Mouse (Mus musculus): ENCODE results near the gene Vps26c. TPM values are rescaled to one million over a fixed set of nuclear protein-coding genes. Genes with fewer than 3 reads are reported as not detected.

Vps26c gene
- polyA plus RNA-seq, 1 experiment from 2014 or later, result 39.3 TPM

- H3K4me1 ChIP-seq (replicated peaks; ENCODE audit: control insufficient read depth, insufficient read depth, low read length), result peaks cover 23% of the 10 kb centered on the region
- peak; percentile 89 for ATAC-seq (replicated peaks; ENCODE audit: low FRiP score)
Measured at GRCm38 (mm10) chr16:94569229-94570176, 42.9 kb upstream of the Vps26c start, which contains the start of gene Dyrk1a. TSS of gene Dyrk1a (plus strand) at chr16:94570010.

GRCm38 (mm10) chr16:94568335-94569228 is 42.0 kb upstream of the Vps26c start:
- Histone ChIP-seq H3K27ac (ENCODE audit: low read depth, low read length) (peak overlapping the region; percentile 100), H3K9me3 (ENCODE audit: control insufficient read depth, low read length) (no peaks in the 10 kb centered on the region), H3K4me2 (peak overlapping the region; percentile 70), H3K4me1 (replicated peaks; ENCODE audit: control insufficient read depth, insufficient read depth, low read length) (peaks cover 20% of the 10 kb centered on the region), H3K4me3 (ENCODE audit: low read depth, low read length) (peak overlapping the region; percentile 99), H3K36me3 (ENCODE audit: control insufficient read depth, insufficient read depth, low read length) (no peaks in the 10 kb centered on the region), H3K9ac (ENCODE audit: low read depth, low read length) (peak overlapping the region; percentile 99), H3K27me3 (replicated peaks; ENCODE audit: control insufficient read depth, insufficient read depth, low read length) (no peaks in the 10 kb centered on the region)
- 2% methylated on average over 51 of the region's 53 CpGs for WGBS
- DNase-seq (ENCODE audit: low spot score), result peak; percentile 83
- peak; percentile 69; the same call in 1 of the 2 replicates for ATAC-seq (replicated peaks; ENCODE audit: low FRiP score)

More at GRCm38 (mm10) chr16:94569229-94570176, 42.9 kb upstream of the Vps26c start, which contains the start of gene Dyrk1a:
- peak; percentile 97 for DNase-seq (ENCODE audit: low spot score)
- Histone ChIP-seq H3K27ac (ENCODE audit: low read depth, low read length) (peak within 1 kb of the TSS; percentile 100), H3K9me3 (ENCODE audit: control insufficient read depth, low read length) (no peaks in the 10 kb centered on the region), H3K9ac (ENCODE audit: low read depth, low read length) (peak within 1 kb of the TSS; percentile 99), H3K4me2 (peak within 1 kb of the TSS; percentile 80), H3K27me3 (replicated peaks; ENCODE audit: control insufficient read depth, insufficient read depth, low read length) (no peaks in the 10 kb centered on the region), H3K36me3 (ENCODE audit: control insufficient read depth, insufficient read depth, low read length) (no peaks in the 10 kb centered on the region), H3K4me3 (ENCODE audit: low read depth, low read length) (peak within 1 kb of the TSS; percentile 99)
- WGBS, result under 1% methylated on average over 125 of the region's 133 CpGs

DNA sequence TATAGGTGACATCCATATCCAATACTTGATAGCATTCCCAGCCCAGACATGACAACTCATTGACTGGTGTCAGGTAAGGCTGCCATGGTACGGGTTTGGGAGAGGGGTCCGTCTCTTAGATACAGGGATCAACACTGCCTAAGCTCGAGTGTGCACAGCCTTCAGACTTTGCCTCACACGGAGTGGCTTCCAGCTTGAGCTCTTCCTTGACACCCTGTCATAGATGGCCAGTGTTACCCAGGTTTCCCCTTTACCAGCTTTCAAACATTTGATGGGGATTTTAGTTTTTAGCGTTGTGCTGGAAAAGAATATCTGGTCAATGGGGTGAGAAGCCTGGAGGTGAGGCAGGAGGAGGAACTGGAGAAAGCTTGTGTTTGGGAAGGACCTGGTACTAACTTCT is 41.1 kb upstream of the Vps26c start:
- peak overlapping the region; percentile 70 for H3K4me2 ChIP-seq
- H3K27ac ChIP-seq (ENCODE audit: low read depth, low read length), result no peak overlapping the region
- WGBS, result 65% methylated on average over 5 of the region's 5 CpGs
- peaks cover 14% of the 10 kb centered on the region for H3K4me1 ChIP-seq (replicated peaks; ENCODE audit: control insufficient read depth, insufficient read depth, low read length)
- peak overlapping the region; percentile 99; the same call in 1 of the 2 replicates for H3K9ac ChIP-seq (ENCODE audit: low read depth, low read length)
- H3K36me3 ChIP-seq (ENCODE audit: control insufficient read depth, insufficient read depth, low read length), result no peaks in the 10 kb centered on the region
- H3K9me3 ChIP-seq (ENCODE audit: control insufficient read depth, low read length), result no peaks in the 10 kb centered on the region
- no peaks in the 10 kb centered on the region for H3K27me3 ChIP-seq (replicated peaks; ENCODE audit: control insufficient read depth, insufficient read depth, low read length)
- ATAC-seq (replicated peaks; ENCODE audit: low FRiP score), result no peak
- no peak overlapping the region for H3K4me3 ChIP-seq (ENCODE audit: low read depth, low read length)
- DNase-seq (ENCODE audit: low spot score), result no peak

DNA sequence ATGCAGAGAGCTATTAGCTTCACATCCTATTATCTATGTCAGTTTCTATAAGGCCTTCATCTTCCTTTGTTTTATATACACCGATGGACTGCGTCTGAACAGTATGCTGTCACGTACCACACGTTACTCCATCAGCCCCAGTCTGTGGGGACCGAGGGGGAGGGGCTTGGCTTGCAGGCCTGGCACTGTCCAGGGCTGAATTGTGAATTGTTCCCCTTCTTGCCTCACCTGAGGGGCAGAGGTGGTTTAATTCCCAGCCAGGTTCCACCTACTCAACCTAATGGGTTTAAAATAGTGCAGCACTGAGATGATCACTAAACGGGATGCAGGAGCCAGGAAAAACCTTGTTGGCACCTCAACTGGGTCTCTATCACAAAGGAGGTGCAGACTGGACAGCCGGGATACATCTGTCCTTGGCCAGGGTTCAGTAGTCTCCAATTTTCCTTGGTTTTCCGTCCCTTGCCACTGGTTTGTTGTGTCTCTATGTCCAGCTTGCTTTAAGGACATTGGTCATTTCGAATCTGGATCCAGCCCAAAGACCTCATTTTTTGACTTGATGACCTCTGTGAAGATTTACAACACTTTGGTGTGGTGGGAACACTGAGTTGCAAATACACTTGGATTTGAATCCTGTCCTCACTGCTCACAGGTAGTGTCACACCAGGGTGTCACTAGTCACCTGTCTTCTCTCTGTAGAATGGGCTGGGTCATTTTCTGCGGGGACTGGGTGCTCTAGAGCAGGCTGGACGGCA is 40.4 kb upstream of the Vps26c start:
- Histone ChIP-seq H3K36me3 (ENCODE audit: control insufficient read depth, insufficient read depth, low read length) (no peaks in the 10 kb centered on the region), H3K9me3 (ENCODE audit: control insufficient read depth, low read length) (no peaks in the 10 kb centered on the region), H3K4me1 (replicated peaks; ENCODE audit: control insufficient read depth, insufficient read depth, low read length) (peaks cover 8% of the 10 kb centered on the region), H3K27ac (ENCODE audit: low read depth, low read length) (no peak overlapping the region), H3K4me3 (ENCODE audit: low read depth, low read length) (no peak overlapping the region), H3K9ac (ENCODE audit: low read depth, low read length) (no peak overlapping the region), H3K4me2 (no peak overlapping the region), H3K27me3 (replicated peaks; ENCODE audit: control insufficient read depth, insufficient read depth, low read length) (no peaks in the 10 kb centered on the region)
- 85% methylated on average over 11 of the region's 11 CpGs for WGBS
- no peak for DNase-seq (ENCODE audit: low spot score)
- ATAC-seq (replicated peaks; ENCODE audit: low FRiP score), result no peak

DNA sequence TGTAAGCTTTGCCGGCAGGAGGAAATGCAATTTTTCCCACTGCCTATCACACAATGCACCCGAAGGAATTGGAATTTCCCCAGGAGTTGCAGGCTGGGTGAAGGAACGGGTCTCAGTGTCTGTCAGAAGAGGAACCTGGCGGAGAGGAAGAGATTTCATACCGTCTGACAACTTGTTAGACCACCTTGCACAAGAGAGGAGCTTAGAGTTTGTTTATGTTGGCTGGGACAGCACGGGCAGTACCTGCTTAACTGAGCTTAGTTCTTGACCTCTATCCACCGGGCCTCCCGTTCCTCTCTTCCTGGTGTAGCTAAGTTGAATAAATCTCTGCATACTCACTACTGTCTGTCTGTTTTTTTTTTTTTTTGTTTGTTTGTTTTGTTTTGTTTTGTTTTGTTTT is 39.5 kb upstream of the Vps26c start:
- WGBS, result 46% methylated on average over 8 of the region's 8 CpGs
- no peak for ATAC-seq (replicated peaks; ENCODE audit: low FRiP score)
- no peak overlapping the region for H3K9ac ChIP-seq (ENCODE audit: low read depth, low read length)
- DNase-seq (ENCODE audit: low spot score), result no peak
- no peak overlapping the region for H3K4me3 ChIP-seq (ENCODE audit: low read depth, low read length)
- no peaks in the 10 kb centered on the region for H3K9me3 ChIP-seq (ENCODE audit: control insufficient read depth, low read length)
- no peaks in the 10 kb centered on the region for H3K27me3 ChIP-seq (replicated peaks; ENCODE audit: control insufficient read depth, insufficient read depth, low read length)
- H3K4me2 ChIP-seq, result no peak overlapping the region
- H3K27ac ChIP-seq (ENCODE audit: low read depth, low read length), result no peak overlapping the region
- H3K36me3 ChIP-seq (ENCODE audit: control insufficient read depth, insufficient read depth, low read length), result no peaks in the 10 kb centered on the region
- peaks cover 4% of the 10 kb centered on the region for H3K4me1 ChIP-seq (replicated peaks; ENCODE audit: control insufficient read depth, insufficient read depth, low read length)

GRCm38 (mm10) chr16:94560618-94561017 is 34.0 kb upstream of the Vps26c start:
- Histone ChIP-seq H3K4me2 (peak overlapping the region; percentile 54), H3K36me3 (ENCODE audit: control insufficient read depth, insufficient read depth, low read length) (no peaks in the 10 kb centered on the region), H3K4me1 (replicated peaks; ENCODE audit: control insufficient read depth, insufficient read depth, low read length) (peaks cover 20% of the 10 kb centered on the region), H3K27ac (ENCODE audit: low read depth, low read length) (peak overlapping the region; percentile 75; the same call in 1 of the 2 replicates), H3K4me3 (ENCODE audit: low read depth, low read length) (0 out of 2 replicates have a peak overlapping the region, but pooled peaks have one; percentile 2), H3K9ac (ENCODE audit: low read depth, low read length) (no peak overlapping the region), H3K27me3 (replicated peaks; ENCODE audit: control insufficient read depth, insufficient read depth, low read length) (no peaks in the 10 kb centered on the region), H3K9me3 (ENCODE audit: control insufficient read depth, low read length) (no peaks in the 10 kb centered on the region)
- no peak for DNase-seq (ENCODE audit: low spot score)
- WGBS, result 31% methylated on average over 5 of the region's 5 CpGs
- ATAC-seq (replicated peaks; ENCODE audit: low FRiP score), result no peak

- H3K27me3 ChIP-seq (replicated peaks; ENCODE audit: control insufficient read depth, insufficient read depth, low read length), result no peaks in the 10 kb centered on the region
- peak overlapping the region; percentile 16; the same call in 1 of the 2 replicates for H3K9ac ChIP-seq (ENCODE audit: low read depth, low read length)
- 38% methylated on average over 7 of the region's 7 CpGs for WGBS
- DNase-seq (ENCODE audit: low spot score) (no peak), ATAC-seq (replicated peaks; ENCODE audit: low FRiP score) (0 out of 2 replicates have a peak, but pooled peaks have one; percentile 4)
- peaks cover 20% of the 10 kb centered on the region for H3K4me1 ChIP-seq (replicated peaks; ENCODE audit: control insufficient read depth, insufficient read depth, low read length)
- no peaks in the 10 kb centered on the region for H3K36me3 ChIP-seq (ENCODE audit: control insufficient read depth, insufficient read depth, low read length)
- peak overlapping the region; percentile 75 for H3K27ac ChIP-seq (ENCODE audit: low read depth, low read length)
- no peaks in the 10 kb centered on the region for H3K9me3 ChIP-seq (ENCODE audit: control insufficient read depth, low read length)
- peak overlapping the region; percentile 1; the same call in 1 of the 2 replicates for H3K4me3 ChIP-seq (ENCODE audit: low read depth, low read length)
- peak overlapping the region; percentile 54 for H3K4me2 ChIP-seq
Measured at GRCm38 (mm10) chr16:94559782-94560181, 33.2 kb upstream of the Vps26c start.
